Mouse (Mus musculus): ENCODE results near the gene Abraxas2. TPM values are rescaled to one million over a fixed set of nuclear protein-coding genes. Genes with fewer than 3 reads are reported as not detected.

Abraxas2 gene
- total RNA-seq, 1 experiment from 2014 or later = 45.3 TPM

DNA sequence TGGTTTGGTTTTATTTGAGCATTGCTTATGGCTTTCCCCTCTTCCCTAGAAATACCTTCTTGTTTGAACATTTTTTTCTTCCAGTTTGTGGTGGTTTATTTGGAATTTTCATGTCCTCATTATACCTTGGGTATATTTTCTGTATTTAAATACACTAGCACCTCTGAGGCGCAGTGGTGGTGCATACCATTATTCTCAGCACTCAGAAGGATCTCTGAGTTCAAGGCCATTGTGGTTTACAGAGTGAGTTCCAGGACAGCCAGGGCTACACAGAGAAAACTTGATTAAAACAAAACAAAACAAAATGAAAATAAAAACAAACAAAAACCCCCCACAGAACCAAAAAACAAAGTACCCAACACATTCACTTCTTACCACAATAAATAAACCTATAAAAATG lies 74.3 kb downstream of the Abraxas2 start:
- ATAC-seq (replicated peaks in 1 of 2; ENCODE audit: insufficient read depth in 1 of 2, low FRiP score in 2 of 2, low TSS enrichment in 1 of 2, low read depth in 1 of 2, poor library complexity in 2 of 2, severe bottlenecking in 2 of 2) = no peak

Other genes with a start within 250 kb of the Abraxas2 start
- gene Lhpp, start 248.6 kb upstream of the Abraxas2 start, total RNA-seq (2017) = 7.9 and 10.1 TPM in 2 replicates
- gene Fam53b, start 45.3 kb upstream of the Abraxas2 start, total RNA-seq (2017) = 12.9 and 15.6 TPM in 2 replicates
- gene Eef1akmt2, start 6.6 kb upstream of the Abraxas2 start, total RNA-seq (2017) = 68.4 and 86.3 TPM in 2 replicates
- 65.4 and 66.9 TPM in 2 replicates for gene Zranb1, start 71.9 kb downstream of the Abraxas2 start, total RNA-seq (2017)

Data from hematopoietic stem cell, adult 5-6 weeks (primary cell).